Comparison of ENCODE assay signal across 8 mouse cellular contexts in the genomic region with DNA sequence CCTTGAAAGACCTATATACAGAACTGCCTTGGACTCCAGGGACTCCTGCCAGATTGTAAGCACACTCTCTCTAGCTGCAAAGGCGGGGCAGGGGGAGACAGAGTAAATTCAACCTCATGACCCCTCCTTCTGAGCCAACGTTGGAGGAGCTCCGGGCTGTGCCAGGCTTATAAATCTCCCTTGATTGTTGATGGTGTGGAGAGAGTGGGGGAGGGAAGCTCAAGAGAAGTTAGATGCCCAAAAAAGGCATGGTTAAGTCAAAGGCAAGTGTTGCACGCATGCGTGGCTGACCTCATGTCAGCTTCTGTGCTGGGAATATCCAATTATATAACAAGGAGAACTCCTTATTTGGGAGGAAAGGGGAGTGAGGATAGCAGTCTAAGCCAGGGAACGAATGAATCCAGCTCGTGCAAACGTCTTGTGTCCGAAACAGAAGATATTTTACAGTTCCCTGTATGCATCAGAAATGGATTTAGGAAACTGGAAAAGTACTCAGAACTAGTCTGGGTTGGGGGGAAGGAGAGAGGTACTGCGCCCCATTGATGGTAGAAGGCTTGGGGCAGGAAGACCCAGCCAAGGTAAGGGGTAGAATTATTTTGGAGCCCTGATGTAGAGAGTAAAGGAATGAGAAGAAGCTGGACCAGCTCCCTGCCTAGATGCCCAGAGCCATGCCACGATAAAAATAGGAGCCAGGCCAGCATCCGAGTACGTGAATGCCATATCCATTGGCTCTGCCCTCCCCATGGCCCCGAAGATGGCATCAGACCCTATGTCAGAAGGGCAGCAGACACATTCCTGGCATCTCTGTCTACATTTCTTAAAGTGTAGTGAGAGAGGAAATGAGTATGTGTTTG. TPM values are rescaled to one million over a fixed set of nuclear protein-coding genes. Genes with fewer than 3 reads are reported as not detected.
DNase-seq lines count a peak whose midpoint lies in the region; ATAC-seq and TF ChIP-seq lines count a peak whose summit lies in the region.

No protein-coding gene starts in this region.

- peak; percentile 28 to 53 for DNase-seq in gastrocnemius, postnatal 36 days
- peak; percentile 51 for DNase-seq in kidney, adult 2 months
- peak; percentile 89 for DNase-seq in lung, postnatal 10 days
- no peak for DNase-seq in cerebellum, postnatal 14 days
- DNase-seq in midbrain, embryonic 14.5 days = no peak

- no peaks in the 10 kb centered on the region for H3K4me1 ChIP-seq in brown adipose tissue, adult 24 weeks (ENCODE audit: control insufficient read depth, insufficient read depth, insufficient read length, low read length)
- H3K4me1 ChIP-seq in kidney, adult 2 months (ENCODE audit: control insufficient read depth, insufficient read depth, low read length) = no peaks in the 10 kb centered on the region
- H3K4me1 ChIP-seq in midbrain, embryonic 14.5 days (ENCODE audit: control insufficient read depth, insufficient read depth, low read length) = no peaks in the 10 kb centered on the region
- no peaks in the 10 kb centered on the region for H3K4me1 ChIP-seq in hindbrain, embryonic 12.5 days

- H3K4me3 ChIP-seq in brown adipose tissue, adult 24 weeks (ENCODE audit: insufficient read depth, low read depth, low read length) = no peak overlapping the region
- H3K4me3 ChIP-seq in kidney, adult 2 months (ENCODE audit: insufficient read depth, low read depth, low read length) = no peak overlapping the region
- no peak overlapping the region for H3K4me3 ChIP-seq in midbrain, embryonic 14.5 days (replicated peaks; ENCODE audit: low read depth, low read length)
- no peak overlapping the region for H3K4me3 ChIP-seq in hindbrain, embryonic 12.5 days

- TF ChIP-seq POLR2A in kidney, adult 2 months (IDR thresholded peaks at IDR 0.05; ENCODE audit: low read depth, low read length) = no peak

- no peak for TF ChIP-seq CTCF in kidney, adult 2 months (conservative IDR thresholded peaks at IDR 0.05; ENCODE audit: insufficient read depth, insufficient read length, low read depth, low read length)

- H3K4me2 ChIP-seq in midbrain, embryonic 14.5 days (ENCODE audit: low read length) = no peak overlapping the region
- H3K4me2 ChIP-seq in hindbrain, embryonic 12.5 days (replicated peaks) = no peak overlapping the region

- intact Hi-C loops in gastrocnemius, postnatal 36 days (cut with DNase I) = loop anchor here (2.0 to 5.0 kb wide), 2 partner anchors 37 to 495 kb away; no protein-coding TSS in a partner anchor

- 0 out of 2 replicates have a peak overlapping the region, but pooled peaks have one; percentile 11 for H3K27ac ChIP-seq in brown adipose tissue, adult 24 weeks (replicated peaks; ENCODE audit: low read depth, low read length)
- H3K27ac ChIP-seq in kidney, adult 2 months (ENCODE audit: insufficient read depth, low read depth, low read length) = no peak overlapping the region
- H3K27ac ChIP-seq in midbrain, embryonic 14.5 days (replicated peaks; ENCODE audit: low read depth, low read length) = no peak overlapping the region
- H3K27ac ChIP-seq in hindbrain, embryonic 12.5 days = no peak overlapping the region

- no peaks in the 10 kb centered on the region for H3K27me3 ChIP-seq in kidney, adult 2 months (replicated peaks; ENCODE audit: control insufficient read depth, insufficient read depth, low read length)
- H3K27me3 ChIP-seq in midbrain, embryonic 14.5 days (ENCODE audit: control insufficient read depth, insufficient read depth, low read length) = no peaks in the 10 kb centered on the region
- H3K27me3 ChIP-seq in hindbrain, embryonic 12.5 days = no peaks in the 10 kb centered on the region

- no peak overlapping the region for H3K9ac ChIP-seq in midbrain, embryonic 14.5 days (replicated peaks; ENCODE audit: low read length)
- H3K9ac ChIP-seq in hindbrain, embryonic 12.5 days = no peak overlapping the region

- no peak for ATAC-seq in cerebellum, adult (ENCODE audit: insufficient number of reproducible peaks, low FRiP score, low TSS enrichment)
- ATAC-seq in midbrain, embryonic 14.5 days (ENCODE audit: low FRiP score, low TSS enrichment) = no peak
- no peak for ATAC-seq in hindbrain, embryonic 12.5 days (ENCODE audit: low FRiP score)

- 54% methylated on average over 14 of the region's 14 CpGs for WGBS in kidney, adult 2 months
- 89% methylated on average over 14 of the region's 14 CpGs for WGBS in midbrain, embryonic 14.5 days
- WGBS in hindbrain, embryonic 12.5 days = 87% methylated on average over 14 of the region's 14 CpGs

- H3K36me3 ChIP-seq in kidney, adult 2 months (ENCODE audit: control insufficient read depth, insufficient read depth, low read length) = peaks cover 4% of the 10 kb centered on the region
- H3K36me3 ChIP-seq in midbrain, embryonic 14.5 days (ENCODE audit: control insufficient read depth, insufficient read depth, low read length) = peaks cover 44% of the 10 kb centered on the region
- H3K36me3 ChIP-seq in hindbrain, embryonic 12.5 days = peaks cover 52% of the 10 kb centered on the region

- H3K9me3 ChIP-seq in midbrain, embryonic 14.5 days (ENCODE audit: control insufficient read depth, low read length) = no peaks in the 10 kb centered on the region
- H3K9me3 ChIP-seq in hindbrain, embryonic 12.5 days (replicated peaks) = no peaks in the 10 kb centered on the region

RNA-seq across cellular contexts. Expression of a gene that starts 18.6 kb away (rescaled TPM):
- polyA plus RNA-seq in brown adipose tissue, adult 24 weeks (2012; ENCODE audit: insufficient read depth, insufficient read length, missing spikeins) = 8.7 and 10.6 TPM in 2 replicates
- 10 to 100 TPM; 17.7 to 19.8 TPM for total RNA-seq in gastrocnemius, postnatal 36 days (2021)
- polyA plus RNA-seq in kidney, adult 2 months (2012; rRNA removed) = 15.7 and 17.6 TPM in 2 replicates
- polyA plus RNA-seq in midbrain, embryonic 14.5 days (2014; fragmentation: Nextera tagmentation; extraction: Ambion mirVana) = 16.6 and 27.2 TPM in 2 replicates
- polyA plus RNA-seq in hindbrain, embryonic 12.5 days (2016; fragmentation: Nextera tagmentation; extraction: Ambion mirVana) = 28.0 and 31.1 TPM in 2 replicates

Comparison
In these comparisons a context has a peak if more than half of its experiments do, and no peak if none do; other contexts are left out.
1. DNase-seq: peak in gastrocnemius, postnatal 36 days (2 of 2), kidney, adult 2 months (single experiment) and lung, postnatal 10 days (single experiment); none in cerebellum, postnatal 14 days (0 of 2) and midbrain, embryonic 14.5 days (single experiment).